Mouse (Mus musculus): ENCODE data around the gene Adh7. TPM values are rescaled to one million over a fixed set of nuclear protein-coding genes. Genes with fewer than 3 reads are reported as not detected.

Adh7 gene
- total and polyA plus RNA-seq, 3 experiments: not detected

DNA sequence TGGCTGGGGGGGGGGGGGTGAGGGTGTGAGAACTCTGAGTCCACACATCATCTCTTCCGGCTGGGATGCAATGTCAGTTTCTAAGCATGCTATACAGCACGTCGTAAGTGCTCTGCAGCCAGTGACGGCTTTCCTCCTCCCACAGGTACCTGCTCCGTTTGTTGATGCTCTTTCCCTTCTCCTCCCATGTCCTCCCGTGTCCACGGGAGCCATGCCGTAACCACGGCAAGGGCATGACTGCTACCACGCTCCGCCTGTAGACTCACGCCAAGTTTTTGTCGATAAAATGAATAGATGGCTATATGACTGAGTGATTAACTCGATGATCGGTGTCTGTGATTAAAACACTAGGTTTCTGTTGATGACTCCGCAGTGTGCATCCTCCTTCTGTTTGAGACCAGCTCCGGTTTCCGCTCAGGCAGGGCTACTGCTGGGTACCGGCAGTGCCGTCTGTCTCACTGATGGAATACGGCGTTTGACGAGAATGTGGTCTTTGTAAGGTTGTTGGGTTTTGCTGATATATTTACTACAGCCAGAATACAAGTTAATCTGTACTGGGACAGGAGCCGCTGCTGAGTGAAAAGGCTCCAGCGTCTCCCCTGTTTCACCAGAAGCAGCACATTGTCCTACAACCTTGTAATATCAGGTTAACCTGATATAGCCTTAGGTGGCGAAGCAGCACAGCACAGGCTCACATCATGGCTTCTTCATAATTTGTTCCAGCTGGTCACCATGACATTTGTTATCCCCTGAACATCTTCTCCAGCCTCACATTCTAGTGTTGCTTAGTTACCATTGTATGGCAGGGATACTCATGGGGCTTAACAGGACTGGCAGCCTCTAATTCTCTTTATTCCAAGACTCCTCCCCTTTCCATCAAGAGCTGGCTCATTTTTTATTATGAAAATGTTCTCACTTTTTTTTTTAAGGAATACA, 31.3 kb upstream of the Adh7 start:
- no peaks in the 10 kb centered on the region for H3K9me3 ChIP-seq (replicated peaks; ENCODE audit: insufficient read depth, low read length)
- peaks cover 0 to 2% of the 10 kb centered on the region in 2 experiments; a peak in 2 of 4 replicates for H3K27me3 ChIP-seq (ENCODE audit: control insufficient read depth in 1 of 2, insufficient read depth in 2 of 2, low read length in 2 of 2)
- no peaks in the 10 kb centered on the region for H3K4me1 ChIP-seq (ENCODE audit: control insufficient read depth in 1 of 2, insufficient read depth in 2 of 2, low read length in 2 of 2)
- H3K27ac ChIP-seq (ENCODE audit: control insufficient read depth, low read depth, low read length): no peak overlapping the region
- H3K36me3 ChIP-seq (ENCODE audit: control insufficient read depth in 1 of 2, insufficient read depth in 2 of 2, low read length in 2 of 2): no peaks in the 10 kb centered on the region
- no peak for DNase-seq (ENCODE audit: low read depth, low spot score)
- H3K79me2 ChIP-seq (ENCODE audit: control insufficient read depth, insufficient read depth, low read length, poor library complexity): no peaks in the 10 kb centered on the region
- H3K9ac ChIP-seq (ENCODE audit: control insufficient read depth, low read depth, low read length, poor library complexity, severe bottlenecking): no peak overlapping the region
- H3K4me3 ChIP-seq (ENCODE audit: control insufficient read depth in 1 of 2, insufficient read depth in 1 of 2, low read depth in 2 of 2, low read length in 2 of 2): no peak overlapping the region
- TF ChIP-seq CTCF (IDR thresholded peaks at IDR 0.05 in 2 of 3, conservative IDR thresholded peaks at IDR 0.05 in 1 of 3; ENCODE audit: control insufficient read depth in 1 of 3, insufficient read depth in 1 of 3, low read depth in 2 of 3, low read length in 3 of 3, poor library complexity in 1 of 3, severe bottlenecking in 1 of 3): no peak
- TF ChIP-seq MYB (IDR thresholded peaks at IDR 0.05; ENCODE audit: low read depth, low read length): no peak
- TF ChIP-seq MAX (IDR thresholded peaks at IDR 0.05; ENCODE audit: low read length): no peak
- TF ChIP-seq RCOR1 (IDR thresholded peaks at IDR 0.05; ENCODE audit: low read depth, low read length): no peak
- no peak for TF ChIP-seq KAT2A (conservative IDR thresholded peaks at IDR 0.05; ENCODE audit: low read depth, low read length)
- TF ChIP-seq POLR2A (IDR thresholded peaks at IDR 0.05; ENCODE audit: control insufficient read depth in 1 of 2, insufficient read depth in 1 of 2, low read depth in 1 of 2, low read length in 2 of 2, poor library complexity in 1 of 2): no peak
- TF ChIP-seq TCF12 (IDR thresholded peaks at IDR 0.05; ENCODE audit: low read depth, low read length): no peak
- no peak for TF ChIP-seq USF2 (IDR thresholded peaks at IDR 0.05; ENCODE audit: borderline replicate concordance in 1 of 2, insufficient read depth in 1 of 2, low read depth in 1 of 2, low read length in 2 of 2)
- no peak for TF ChIP-seq POLR2AphosphoS5 (IDR thresholded peaks at IDR 0.05; ENCODE audit: borderline replicate concordance, low read depth, low read length)
- no peak for TF ChIP-seq NRF1 (IDR thresholded peaks at IDR 0.05; ENCODE audit: insufficient read depth, low read depth, low read length, poor library complexity, severe bottlenecking)
- TF ChIP-seq ZC3H11A (IDR thresholded peaks at IDR 0.05; ENCODE audit: low read depth, low read length): no peak
- no peak for TF ChIP-seq MEF2A (IDR thresholded peaks at IDR 0.05; ENCODE audit: extremely low read depth, insufficient replicate concordance, low read depth, low read length, poor library complexity, severe bottlenecking)
- TF ChIP-seq EP300 (IDR thresholded peaks at IDR 0.05; ENCODE audit: low read depth in 1 of 2, low read length in 2 of 2): no peak

DNA sequence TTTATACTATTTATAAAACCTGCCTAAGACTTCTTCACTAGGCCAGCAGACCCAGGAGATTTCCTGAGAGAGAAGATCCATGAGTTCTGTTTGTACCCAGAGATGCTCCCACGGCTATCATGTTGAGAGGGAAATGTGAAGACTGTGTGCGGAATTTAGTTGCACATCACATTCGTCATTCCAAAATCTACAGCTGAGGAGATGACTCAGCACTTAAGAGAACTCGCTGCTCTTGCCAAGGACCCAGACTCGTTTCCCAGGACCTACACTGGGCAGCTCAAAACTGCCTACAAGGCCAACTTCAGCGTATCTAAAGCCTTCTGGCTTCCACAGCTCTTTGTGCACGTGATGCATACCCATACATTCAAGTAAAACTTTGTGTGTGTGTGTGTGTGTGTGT, 25.3 kb upstream of the Adh7 start:
- Histone ChIP-seq H3K36me3 (ENCODE audit: control insufficient read depth in 1 of 2, insufficient read depth in 2 of 2, low read length in 2 of 2) (no peaks in the 10 kb centered on the region), H3K9me3 (replicated peaks; ENCODE audit: insufficient read depth, low read length) (no peaks in the 10 kb centered on the region), H3K79me2 (ENCODE audit: control insufficient read depth, insufficient read depth, low read length, poor library complexity) (no peaks in the 10 kb centered on the region), H3K9ac (ENCODE audit: control insufficient read depth, low read depth, low read length, poor library complexity, severe bottlenecking) (no peak overlapping the region), H3K4me1 (ENCODE audit: control insufficient read depth in 1 of 2, insufficient read depth in 2 of 2, low read length in 2 of 2) (no peaks in the 10 kb centered on the region), H3K27ac (ENCODE audit: control insufficient read depth, low read depth, low read length) (no peak overlapping the region), H3K27me3 (ENCODE audit: control insufficient read depth in 1 of 2, insufficient read depth in 2 of 2, low read length in 2 of 2) (no peaks in the 10 kb centered on the region; a peak in 2 of 4 replicates), H3K4me3 (ENCODE audit: control insufficient read depth in 1 of 2, insufficient read depth in 1 of 2, low read depth in 2 of 2, low read length in 2 of 2) (no peak overlapping the region)
- DNase-seq (ENCODE audit: low read depth, low spot score): no peak
- TF ChIP-seq E2F4 (IDR thresholded peaks at IDR 0.05; ENCODE audit: borderline replicate concordance, low read depth, low read length) (no peak), RCOR1 (IDR thresholded peaks at IDR 0.05; ENCODE audit: low read depth, low read length) (no peak), GABPA (IDR thresholded peaks at IDR 0.05; ENCODE audit: low read depth, low read length) (no peak), CTCF (IDR thresholded peaks at IDR 0.05 in 2 of 3, conservative IDR thresholded peaks at IDR 0.05 in 1 of 3; ENCODE audit: control insufficient read depth in 1 of 3, insufficient read depth in 1 of 3, low read depth in 2 of 3, low read length in 3 of 3, poor library complexity in 1 of 3, severe bottlenecking in 1 of 3) (no peak), ZMIZ1 (IDR thresholded peaks at IDR 0.05; ENCODE audit: low read depth, low read length) (no peak), UBTF (IDR thresholded peaks at IDR 0.05; ENCODE audit: borderline replicate concordance, insufficient read depth, low read depth, low read length) (no peak), POLR2A (IDR thresholded peaks at IDR 0.05; ENCODE audit: control insufficient read depth in 1 of 2, insufficient read depth in 1 of 2, low read depth in 1 of 2, low read length in 2 of 2, poor library complexity in 1 of 2) (no peak), GATA1 (IDR thresholded peaks at IDR 0.05; ENCODE audit: low read depth, low read length) (no peak), TCF12 (IDR thresholded peaks at IDR 0.05; ENCODE audit: low read depth, low read length) (no peak), ZNF384 (IDR thresholded peaks at IDR 0.05; ENCODE audit: low read depth, low read length) (no peak), POLR2AphosphoS2 (IDR thresholded peaks at IDR 0.05; ENCODE audit: low read length) (no peak), CHD2 (IDR thresholded peaks at IDR 0.05; ENCODE audit: low read length) (no peak), MXI1 (IDR thresholded peaks at IDR 0.05; ENCODE audit: low read depth, low read length) (no peak), KAT2A (conservative IDR thresholded peaks at IDR 0.05; ENCODE audit: low read depth, low read length) (no peak)
